Mouse (Mus musculus) thymus, postnatal 0 days (tissue): ENCODE measurements around the gene Atp2b4. TPM values are rescaled to one million over a fixed set of nuclear protein-coding genes. Genes with fewer than 3 reads are reported as not detected.

ENCODE experiments used
- DNase-seq: peaks from one replicate; pipeline ENCODE4 v3.0.0-alpha.2; 2015; ENCODE audit warnings: low spot score
- polyA plus RNA-seq: library from polyadenylated mRNA; unstranded; fragments of >200 nt; fragmentation: Nextera tagmentation; extraction: Ambion mirVana; gene quantifications from 2 replicates; pipeline ENCODE4 v1.2.1, GENCODE M21; 2015

The Atp2b4 gene
- polyA plus RNA-seq: 3.1 and 3.5 TPM in 2 replicates

GRCm38 (mm10) chr1:133800948-133801393 is at the start of gene Atp2b4:
Atp2b4 (minus strand) TSS chr1:133801041.
- peak; percentile 77 for DNase-seq

- no peak for DNase-seq
Observed at GRCm38 (mm10) chr1:133844734-133845133, 43.9 kb upstream of the Atp2b4 start.

GRCm38 (mm10) chr1:133843900-133844299 is 43.1 kb upstream of the Atp2b4 start:
- DNase-seq: no peak

GRCm38 (mm10) chr1:133843370-133843769 is 42.5 kb upstream of the Atp2b4 start:
- no peak for DNase-seq

GRCm38 (mm10) chr1:133842074-133842725 is 41.4 kb upstream of the Atp2b4 start:
- peak; percentile 9 for DNase-seq

GRCm38 (mm10) chr1:133841171-133841926 is 40.5 kb upstream of the Atp2b4 start:
- peak; percentile 29 for DNase-seq

- DNase-seq: no peak
Observed at GRCm38 (mm10) chr1:133840530-133840929, 39.7 kb upstream of the Atp2b4 start.

GRCm38 (mm10) chr1:133834309-133834708 is 33.5 kb upstream of the Atp2b4 start:
- DNase-seq: no peak

GRCm38 (mm10) chr1:133832781-133833180 is 31.9 kb upstream of the Atp2b4 start:
- no peak for DNase-seq

GRCm38 (mm10) chr1:133826193-133826592 is 25.4 kb upstream of the Atp2b4 start:
- no peak for DNase-seq

- no peak for DNase-seq
Observed at GRCm38 (mm10) chr1:133825543-133825942, 24.7 kb upstream of the Atp2b4 start.

GRCm38 (mm10) chr1:133825140-133825539 is 24.3 kb upstream of the Atp2b4 start:
- DNase-seq: no peak

GRCm38 (mm10) chr1:133821144-133821543 is 20.3 kb upstream of the Atp2b4 start:
- DNase-seq: peak; percentile 41

GRCm38 (mm10) chr1:133820100-133820499 is 19.3 kb upstream of the Atp2b4 start:
- DNase-seq: no peak

- no peak for DNase-seq
Observed at GRCm38 (mm10) chr1:133818531-133818930, 17.7 kb upstream of the Atp2b4 start.

GRCm38 (mm10) chr1:133815747-133816491 is 15.1 kb upstream of the Atp2b4 start:
- DNase-seq: peak; percentile 63

GRCm38 (mm10) chr1:133809376-133809775 is 8.5 kb upstream of the Atp2b4 start:
- DNase-seq: no peak

- DNase-seq: no peak
Observed at GRCm38 (mm10) chr1:133808020-133808419, 7.2 kb upstream of the Atp2b4 start.

- DNase-seq: no peak
Observed at GRCm38 (mm10) chr1:133801743-133802142, 902 bp upstream of the Atp2b4 start.

GRCm38 (mm10) chr1:133800512-133800911 is 329 bp downstream of the Atp2b4 start:
- no peak for DNase-seq

- no peak for DNase-seq
Observed at GRCm38 (mm10) chr1:133799686-133800445, 975 bp downstream of the Atp2b4 start.
